8 mouse cellular contexts compared by ENCODE assay signal in genomic region chr10:25298264-25298671, GRCm38 (mm10). TPM values are rescaled to one million over a fixed set of nuclear protein-coding genes. Genes with fewer than 3 reads are reported as not detected.
DNase-seq lines count a peak whose midpoint lies in the region; TF ChIP-seq lines count a peak whose summit lies in the region.

No protein-coding gene starts in this region.

- peak overlapping the region; percentile 58 for H3K27ac ChIP-seq in kidney, adult 2 months (ENCODE audit: insufficient read depth, low read depth, low read length)

- WGBS in lung, adult 2 months: 54% methylated on average over 4 of the region's 4 CpGs
- WGBS in kidney, adult 2 months: 65% methylated on average over 4 of the region's 4 CpGs

- H3K4me1 ChIP-seq in lung, adult 2 months (ENCODE audit: control insufficient read depth, insufficient read depth, low read length): peaks cover 12% of the 10 kb centered on the region
- H3K4me1 ChIP-seq in kidney, adult 2 months (ENCODE audit: control insufficient read depth, insufficient read depth, low read length): no peaks in the 10 kb centered on the region; the same call in 1 of the 2 replicates

- no peak overlapping the region for H3K4me3 ChIP-seq in lung, adult 2 months (replicated peaks; ENCODE audit: extremely low read depth, low read depth, low read length)
- no peak overlapping the region for H3K4me3 ChIP-seq in kidney, adult 2 months (ENCODE audit: insufficient read depth, low read depth, low read length)

- TF ChIP-seq CTCF in lung, adult 2 months (IDR thresholded peaks at IDR 0.05; ENCODE audit: insufficient read depth, low read length): no peak
- TF ChIP-seq CTCF in kidney, adult 2 months (conservative IDR thresholded peaks at IDR 0.05; ENCODE audit: insufficient read depth, insufficient read length, low read depth, low read length): no peak

- no peaks in the 10 kb centered on the region for H3K36me3 ChIP-seq in kidney, adult 2 months (ENCODE audit: control insufficient read depth, insufficient read depth, low read length)

- no peaks in the 10 kb centered on the region for H3K27me3 ChIP-seq in kidney, adult 2 months (replicated peaks; ENCODE audit: control insufficient read depth, insufficient read depth, low read length)

- DNase-seq in lung, adult 18-20 months: peak; percentile 43 to 53
- DNase-seq in lung, adult 2 months: no peak
- DNase-seq in fat pad, adult 2 months (ENCODE audit: extremely low read depth, low read depth, low spot score): peak; percentile 51
- DNase-seq in kidney, adult 2 months: peak; percentile 43
- peak; percentile 29 for DNase-seq in lung, postnatal 25 days (ENCODE audit: low spot score)
- no peak for DNase-seq in left cerebral cortex, adult 11 months (ENCODE audit: low spot score)
- no peak for DNase-seq in retina, embryonic 14.5 days (ENCODE audit: low spot score)
- no peak for DNase-seq in layer of hippocampus, postnatal 36 days

- TF ChIP-seq POLR2A in lung, adult 2 months (IDR thresholded peaks at IDR 0.05; ENCODE audit: borderline replicate concordance, extremely low read depth, low read depth, low read length): no peak
- no peak for TF ChIP-seq POLR2A in kidney, adult 2 months (IDR thresholded peaks at IDR 0.05; ENCODE audit: low read depth, low read length)

RNA-seq across cellular contexts. Expression of gene Akap7, which starts 9.4 kb away (rescaled TPM):
- 5.6 and 12.2 TPM in 2 replicates for polyA plus RNA-seq in lung, adult 2 months (2012; rRNA removed)
- polyA plus RNA-seq in kidney, adult 2 months (2012; rRNA removed): 9.8 and 11.9 TPM in 2 replicates
- total RNA-seq in layer of hippocampus, postnatal 36 days (2021): 10 to 100 TPM; 53.2 to 53.5 TPM

Comparison
In these comparisons a context has a peak if more than half of its experiments do, and no peak if none do; other contexts are left out.
1. DNase-seq: peak in lung, adult 18-20 months (2 of 2), fat pad, adult 2 months (single experiment), kidney, adult 2 months (single experiment) and lung, postnatal 25 days (single experiment); none in lung, adult 2 months (single experiment), left cerebral cortex, adult 11 months (single experiment), retina, embryonic 14.5 days (single experiment) and layer of hippocampus, postnatal 36 days (0 of 2).